Mouse (Mus musculus) stomach, embryonic 16.5 days (tissue): Measurements from ENCODE around the gene Dhrs3. TPM values are rescaled to one million over a fixed set of nuclear protein-coding genes. Genes with fewer than 3 reads are reported as not detected.

Source experiments
- ATAC-seq: fragments of 200-750 bp; cut with Nextera tagmentation; 2 replicates; pipeline ENCODE4 v1.8.0; 2017; ENCODE audit warnings: moderate number of reproducible peaks, moderate TSS enrichment; ENCODE audit not compliant: insufficient read depth, low FRiP score
- H3K27ac ChIP-seq: fragments of 300-500 bp; sonication (generic); 2 replicates; pipeline ENCODE4 v1.5.1; 2014; ENCODE audit warnings: low read length
- H3K27me3 ChIP-seq: fragments of 300-500 bp; sonication (generic); 2 replicates; pipeline ENCODE4 v1.6.1; 2014; ENCODE audit warnings: low read length, control low read depth, mixed read lengths; ENCODE audit not compliant: control insufficient read depth, insufficient read depth
- H3K36me3 ChIP-seq: fragments of 300-500 bp; sonication (generic); 2 replicates; pipeline ENCODE4 v1.6.1; 2014; ENCODE audit warnings: low read length; ENCODE audit not compliant: control insufficient read depth, insufficient read depth
- H3K4me1 ChIP-seq: fragments of 300-500 bp; sonication (generic); 2 replicates; pipeline ENCODE4 v1.6.1; 2014; ENCODE audit warnings: low read length, control low read depth, mixed read lengths; ENCODE audit not compliant: control insufficient read depth, insufficient read depth
- H3K4me2 ChIP-seq: fragments of 300-500 bp; sonication (generic); 2 replicates; pipeline ENCODE4 v1.6.1; 2014; ENCODE audit warnings: low read depth, low read length, mixed read lengths
- H3K4me3 ChIP-seq: fragments of 300-500 bp; sonication (generic); replicated peaks from 2 replicates; pipeline ENCODE4 v1.5.1; 2014; ENCODE audit warnings: mild to moderate bottlenecking, low read length
- H3K9ac ChIP-seq: fragments of 300-500 bp; sonication (generic); 2 replicates; pipeline ENCODE4 v1.6.1; 2014; ENCODE audit warnings: low read length
- H3K9me3 ChIP-seq: fragments of 300-500 bp; sonication (generic); replicated peaks from 2 replicates; pipeline ENCODE4 v1.6.1; 2016; ENCODE audit warnings: low read length, control low read depth; ENCODE audit not compliant: control insufficient read depth
- WGBS: fragments of 180-500 bp; shearing (Covaris S2); extraction: QIAGEN DNeasy Blood & Tissue Kit; methylation state at CpG from one replicate; pipeline ENCODE4 v1.1.7; 2014; 5-methylcytosine and 5-hydroxymethylcytosine counted together
- polyA plus RNA-seq: library from polyadenylated mRNA; unstranded; fragments of >200 nt; fragmentation: Nextera tagmentation; extraction: Ambion mirVana; gene quantifications from 2 replicates; pipeline ENCODE4 v1.2.1, GENCODE M21; 2015

The Dhrs3 gene
- polyA plus RNA-seq, 1 experiment from 2014 or later: 118 TPM

DNA sequence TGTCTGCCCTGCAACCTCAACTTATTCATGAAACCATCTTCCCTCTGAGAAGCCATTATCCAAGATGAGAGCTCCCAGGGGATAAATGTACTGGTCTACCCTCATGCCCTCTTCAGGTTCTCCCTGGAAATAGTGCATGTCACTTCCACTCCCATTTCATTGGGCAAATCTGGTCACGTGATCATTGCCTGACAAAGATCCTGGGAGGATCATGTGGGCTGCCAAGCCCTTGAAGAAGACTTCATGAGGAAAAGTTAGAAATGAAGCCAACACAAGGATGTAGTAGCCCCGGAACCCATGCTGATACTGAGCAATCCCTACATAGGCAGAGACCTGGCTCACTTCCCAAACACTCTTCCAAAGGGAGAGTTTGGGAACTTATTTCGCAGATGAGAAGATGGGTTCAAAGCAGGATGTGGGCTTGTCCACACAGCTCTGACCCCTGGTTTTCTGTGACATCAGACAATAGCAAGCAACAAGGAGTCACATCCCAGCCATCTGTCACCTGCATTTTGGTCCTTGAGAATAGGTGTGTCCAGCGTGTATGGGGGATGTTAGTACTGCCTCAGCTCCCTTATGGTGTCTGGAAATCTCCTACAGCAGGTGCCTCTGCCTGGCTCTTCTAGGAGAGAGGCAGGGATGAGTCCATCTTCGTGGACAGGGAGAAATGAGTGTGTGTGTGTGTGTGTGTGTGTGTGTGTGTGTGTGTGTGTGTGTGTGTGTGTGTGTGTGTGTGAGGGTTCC is 36.2 kb downstream of the Dhrs3 start:
- no peak overlapping the region for H3K4me2 ChIP-seq

DNA sequence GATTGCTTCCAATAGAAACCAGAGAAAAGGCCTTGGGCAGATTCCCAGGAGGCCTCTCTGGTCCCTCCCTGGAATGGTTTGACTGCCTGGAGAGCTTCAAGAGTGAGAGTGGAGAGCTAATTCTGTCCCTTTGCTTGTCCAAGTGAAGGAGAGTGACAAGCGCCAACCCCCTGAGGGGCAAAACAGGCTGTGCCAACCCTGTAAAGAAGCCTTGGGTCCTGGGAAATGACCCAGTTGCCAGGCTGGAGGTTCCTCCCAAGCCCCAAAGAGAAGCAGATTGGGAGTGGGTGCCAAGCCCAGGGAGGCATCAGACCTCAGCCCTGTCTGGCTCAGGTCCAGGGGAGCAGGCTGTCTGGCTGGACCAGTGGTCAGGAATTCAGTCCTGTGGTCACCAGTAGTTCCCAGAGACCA is 37.2 kb downstream of the Dhrs3 start:
- Histone ChIP-seq H3K27me3 (no peaks in the 10 kb centered on the region), H3K9ac (no peak overlapping the region), H3K4me3 (no peak overlapping the region), H3K4me1 (peaks cover 20% of the 10 kb centered on the region), H3K4me2 (no peak overlapping the region), H3K27ac (peak overlapping the region; percentile 64), H3K36me3 (0 out of 2 replicates have a peak, but pooled peaks cover 14% of the 10 kb centered on the region), H3K9me3 (no peaks in the 10 kb centered on the region)
- no peak; the same call in 1 of the 2 replicates for ATAC-seq
- WGBS: 88% methylated on average over 1 of the region's 1 CpGs

More for the DNA sequence above, 36.2 kb downstream of the Dhrs3 start:
- H3K36me3 ChIP-seq: 0 out of 2 replicates have a peak, but pooled peaks cover 14% of the 10 kb centered on the region
- H3K4me3 ChIP-seq: no peak overlapping the region
- H3K27me3 ChIP-seq: no peaks in the 10 kb centered on the region
- ATAC-seq: no peak
- no peak overlapping the region for H3K9ac ChIP-seq
- WGBS: 80% methylated on average over 5 of the region's 5 CpGs
- no peak overlapping the region; the same call in 1 of the 2 replicates for H3K27ac ChIP-seq
- H3K4me1 ChIP-seq: peaks cover 20% of the 10 kb centered on the region
- no peaks in the 10 kb centered on the region for H3K9me3 ChIP-seq

DNA sequence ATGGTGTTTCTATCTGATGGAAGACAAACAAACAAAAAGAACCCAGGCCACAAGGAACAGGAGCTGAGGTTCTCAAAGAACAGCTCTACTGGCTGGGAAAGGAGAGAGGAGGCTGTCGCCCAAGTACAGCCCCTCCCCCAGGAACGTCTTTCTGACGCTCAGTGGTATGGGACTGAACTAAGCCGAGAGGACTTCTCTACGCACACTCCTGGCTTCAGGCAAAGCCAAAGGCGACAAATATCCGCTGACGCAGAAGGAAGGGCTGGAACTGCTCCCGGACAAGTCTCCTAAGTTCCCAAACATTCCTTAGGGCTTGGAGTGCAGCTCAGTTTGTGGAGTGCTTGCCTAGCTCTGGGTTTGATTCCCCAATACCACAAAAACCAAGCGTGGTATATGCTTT is 37.7 kb downstream of the Dhrs3 start:
- H3K9ac ChIP-seq: no peak overlapping the region; the same call in 1 of the 2 replicates
- peak; percentile 88 for ATAC-seq
- H3K4me1 ChIP-seq: peaks cover 20% of the 10 kb centered on the region
- H3K27ac ChIP-seq: peak overlapping the region; percentile 64
- 0 out of 2 replicates have a peak, but pooled peaks cover 14% of the 10 kb centered on the region for H3K36me3 ChIP-seq
- no peak overlapping the region for H3K4me3 ChIP-seq
- WGBS: 17% methylated on average over 10 of the region's 10 CpGs
- H3K4me2 ChIP-seq: peak overlapping the region; percentile 22; the same call in 1 of the 2 replicates
- no peaks in the 10 kb centered on the region for H3K27me3 ChIP-seq
- no peaks in the 10 kb centered on the region for H3K9me3 ChIP-seq

DNA sequence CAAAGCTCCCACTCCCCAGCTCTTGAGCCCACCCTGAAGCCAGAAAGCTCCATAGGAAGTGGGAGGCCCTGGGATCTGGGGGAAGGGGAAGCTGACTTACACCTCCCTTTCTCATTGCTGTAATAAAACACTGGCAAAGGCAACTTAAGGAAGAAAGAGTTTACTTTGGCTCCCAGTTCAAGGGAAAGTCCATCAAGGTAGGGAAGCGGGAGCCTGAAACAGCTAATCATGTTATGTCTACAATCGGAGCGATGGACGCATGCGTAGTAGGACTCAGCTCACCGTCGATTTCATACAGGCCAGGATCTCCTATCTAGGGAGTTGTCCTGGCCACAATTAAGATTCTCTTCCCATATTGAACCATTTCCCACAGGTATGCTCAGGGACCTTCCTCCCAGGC is 38.5 kb downstream of the Dhrs3 start:
- Histone ChIP-seq H3K9me3 (no peaks in the 10 kb centered on the region), H3K4me2 (no peak overlapping the region), H3K4me3 (no peak overlapping the region), H3K9ac (no peak overlapping the region), H3K4me1 (peaks cover 20% of the 10 kb centered on the region), H3K36me3 (0 out of 2 replicates have a peak, but pooled peaks cover 9% of the 10 kb centered on the region), H3K27ac (peak overlapping the region; percentile 64), H3K27me3 (no peaks in the 10 kb centered on the region)
- WGBS: 87% methylated on average over 7 of the region's 7 CpGs
- no peak for ATAC-seq

DNA sequence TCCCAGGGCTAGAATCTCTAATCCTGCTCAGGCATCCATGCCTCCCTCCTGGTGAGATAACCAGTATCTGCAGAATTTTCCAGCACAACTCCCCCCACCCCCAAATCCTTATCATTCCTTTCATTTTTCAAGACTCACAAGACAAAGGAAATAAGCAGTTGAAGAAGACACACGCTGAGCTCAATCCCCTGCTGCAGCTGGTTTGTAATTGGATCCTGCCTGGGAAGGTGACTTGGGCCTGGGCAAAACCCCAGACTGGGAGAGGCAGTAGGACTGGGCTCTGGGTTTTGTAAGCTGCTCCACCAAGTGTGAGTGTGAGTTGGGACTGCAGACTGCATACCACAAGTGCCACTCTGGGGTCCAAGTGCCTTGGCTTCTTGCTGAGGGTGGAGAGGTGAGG is 41.9 kb downstream of the Dhrs3 start:
- Histone ChIP-seq H3K36me3 (no peaks in the 10 kb centered on the region), H3K4me2 (no peak overlapping the region), H3K27ac (no peak overlapping the region), H3K9ac (no peak overlapping the region), H3K27me3 (no peaks in the 10 kb centered on the region), H3K4me1 (peaks cover 18% of the 10 kb centered on the region), H3K4me3 (no peak overlapping the region), H3K9me3 (no peaks in the 10 kb centered on the region)
- 13% methylated on average over 1 of the region's 1 CpGs for WGBS
- no peak for ATAC-seq

DNA sequence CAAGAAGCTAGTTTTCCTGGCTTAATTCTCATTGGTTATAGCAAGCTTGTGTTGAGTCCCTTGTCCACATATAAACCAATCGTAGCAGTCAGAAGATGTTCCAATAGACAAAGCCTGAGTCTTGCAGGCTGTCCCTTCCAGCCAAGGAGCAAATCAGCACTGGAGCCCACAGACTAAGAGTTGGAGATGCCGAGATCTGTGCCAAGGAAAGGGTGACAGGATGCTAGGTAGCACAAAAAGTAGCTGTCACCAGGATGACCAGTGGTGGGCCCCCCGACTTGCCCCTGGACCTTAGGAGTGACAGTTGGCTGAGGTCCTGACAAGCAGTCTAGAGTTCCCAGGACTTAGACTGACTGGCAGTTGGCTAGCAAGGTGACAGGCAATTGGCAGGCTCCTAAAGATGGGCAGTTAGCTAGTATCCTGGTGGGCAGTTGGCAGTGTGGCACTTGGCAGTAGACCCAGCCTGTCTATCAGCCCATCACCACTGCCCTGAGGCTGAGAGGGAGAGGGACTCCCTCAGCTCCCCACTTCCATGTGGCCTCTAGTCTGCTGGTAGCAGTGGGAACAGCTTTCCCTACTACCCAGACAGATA is 44.0 kb downstream of the Dhrs3 start:
- no peak overlapping the region for H3K4me3 ChIP-seq
- H3K27ac ChIP-seq: no peak overlapping the region
- H3K36me3 ChIP-seq: no peaks in the 10 kb centered on the region
- H3K9ac ChIP-seq: no peak overlapping the region
- no peak overlapping the region for H3K4me2 ChIP-seq
- no peaks in the 10 kb centered on the region for H3K4me1 ChIP-seq
- no peak for ATAC-seq
- 87% methylated on average over 3 of the region's 3 CpGs for WGBS
- no peaks in the 10 kb centered on the region for H3K27me3 ChIP-seq
- no peaks in the 10 kb centered on the region for H3K9me3 ChIP-seq

DNA sequence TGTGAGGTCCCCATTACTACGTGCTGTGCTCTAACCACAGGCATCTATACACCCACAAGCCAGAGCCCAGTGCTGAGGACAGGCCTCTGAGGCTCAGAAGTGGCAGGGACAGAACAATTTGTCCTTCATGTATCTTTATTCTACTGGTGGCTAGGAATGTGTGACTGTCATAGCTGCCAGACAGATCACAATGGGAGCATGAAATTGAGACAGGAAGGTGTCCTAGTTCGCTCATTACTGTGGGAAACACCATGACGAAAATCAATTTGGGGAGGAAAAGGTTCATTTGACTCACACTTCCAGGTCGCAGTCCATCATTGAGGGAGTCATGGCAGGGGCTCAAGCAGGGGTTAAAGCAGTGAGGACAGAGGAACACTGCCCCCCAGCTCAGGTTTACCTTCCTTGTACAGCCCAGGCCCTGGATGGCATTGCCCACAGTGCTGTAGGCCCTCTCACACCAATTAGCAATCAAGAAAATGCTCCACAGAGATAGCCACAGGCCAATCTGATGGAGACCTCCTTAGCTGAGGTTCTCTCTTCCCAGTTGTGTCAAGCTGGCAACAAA is 47.3 kb downstream of the Dhrs3 start:
- no peaks in the 10 kb centered on the region for H3K9me3 ChIP-seq
- H3K4me1 ChIP-seq: no peaks in the 10 kb centered on the region
- 84% methylated on average over 4 of the region's 4 CpGs for WGBS
- no peak overlapping the region for H3K4me2 ChIP-seq
- no peak overlapping the region for H3K4me3 ChIP-seq
- no peaks in the 10 kb centered on the region for H3K36me3 ChIP-seq
- H3K27me3 ChIP-seq: no peaks in the 10 kb centered on the region
- ATAC-seq: no peak
- no peak overlapping the region for H3K27ac ChIP-seq
- H3K9ac ChIP-seq: no peak overlapping the region

DNA sequence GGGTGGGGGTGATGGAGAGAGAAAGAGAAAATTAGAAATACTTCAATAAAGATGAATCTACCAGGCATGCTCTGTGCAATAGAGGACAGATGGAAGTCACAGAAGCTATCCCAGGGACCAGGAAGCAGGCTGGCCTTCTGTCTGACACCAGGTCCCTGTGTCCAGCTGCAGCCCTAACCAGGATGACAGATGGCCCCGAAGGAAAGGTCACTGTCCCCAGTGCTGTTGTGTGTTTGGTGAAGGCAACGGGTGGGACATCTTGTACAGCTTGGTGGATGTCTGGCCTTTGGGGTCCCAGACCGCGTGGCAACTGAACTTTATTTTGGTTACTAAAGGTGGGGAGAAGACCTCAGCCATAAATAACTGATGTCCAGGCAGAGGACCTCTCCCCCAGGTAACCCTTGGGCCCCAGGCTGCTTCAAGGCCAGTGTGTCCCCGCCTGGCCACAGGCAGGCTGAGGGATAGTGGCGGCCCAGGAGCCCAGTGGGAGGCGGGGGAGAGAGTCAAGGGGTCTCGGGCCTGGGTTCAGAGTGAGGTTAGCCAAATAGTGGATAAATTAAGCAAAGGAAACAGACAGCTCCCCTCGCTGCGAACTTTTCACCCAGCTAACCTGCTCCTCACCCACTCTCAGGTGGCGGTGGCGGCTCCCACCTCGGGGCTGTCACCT is 48.3 kb downstream of the Dhrs3 start:
- Histone ChIP-seq H3K9ac (no peak overlapping the region), H3K27me3 (no peaks in the 10 kb centered on the region), H3K4me3 (no peak overlapping the region), H3K36me3 (no peaks in the 10 kb centered on the region), H3K9me3 (no peaks in the 10 kb centered on the region), H3K27ac (no peak overlapping the region), H3K4me1 (no peaks in the 10 kb centered on the region), H3K4me2 (no peak overlapping the region)
- 39% methylated on average over 13 of the region's 13 CpGs for WGBS
- no peak for ATAC-seq

DNA sequence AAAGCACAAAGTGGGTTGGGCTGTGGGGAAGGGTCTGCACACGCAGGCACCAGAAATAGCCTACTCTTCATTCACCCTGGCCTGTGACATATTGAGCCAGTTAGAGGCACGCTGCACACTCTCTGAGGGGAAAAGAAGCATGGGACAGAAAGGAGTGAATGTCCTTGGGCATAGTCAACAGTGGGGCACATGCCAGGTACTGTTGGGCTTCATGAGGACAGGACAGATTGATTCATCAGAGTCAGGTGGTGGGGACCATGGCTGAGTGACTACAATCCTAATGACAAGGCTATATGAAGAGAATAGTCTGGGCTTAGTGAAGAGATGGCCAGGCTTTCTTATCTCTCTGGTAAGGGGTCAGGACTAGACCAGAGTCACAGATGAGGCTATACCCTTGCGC is 49.8 kb downstream of the Dhrs3 start:
- no peaks in the 10 kb centered on the region for H3K36me3 ChIP-seq
- no peaks in the 10 kb centered on the region for H3K27me3 ChIP-seq
- no peak overlapping the region for H3K4me2 ChIP-seq
- no peaks in the 10 kb centered on the region for H3K4me1 ChIP-seq
- no peak for ATAC-seq
- H3K9me3 ChIP-seq: no peaks in the 10 kb centered on the region
- 96% methylated on average over 3 of the region's 3 CpGs for WGBS
- no peak overlapping the region for H3K27ac ChIP-seq
- no peak overlapping the region for H3K9ac ChIP-seq
- H3K4me3 ChIP-seq: no peak overlapping the region
